Mouse (Mus musculus) A20 (cell line): Measurements from ENCODE around the gene Tsc22d2.
A peak's percentile ranks its signal among the peaks of the same experiment; 100 is the strongest.

Experiments
- DNase-seq: peaks from one replicate; pipeline ENCODE4 v3.0.0-alpha.2; 2011; ENCODE audit warnings: low read depth, low spot score

Tsc22d2 gene

DNA sequence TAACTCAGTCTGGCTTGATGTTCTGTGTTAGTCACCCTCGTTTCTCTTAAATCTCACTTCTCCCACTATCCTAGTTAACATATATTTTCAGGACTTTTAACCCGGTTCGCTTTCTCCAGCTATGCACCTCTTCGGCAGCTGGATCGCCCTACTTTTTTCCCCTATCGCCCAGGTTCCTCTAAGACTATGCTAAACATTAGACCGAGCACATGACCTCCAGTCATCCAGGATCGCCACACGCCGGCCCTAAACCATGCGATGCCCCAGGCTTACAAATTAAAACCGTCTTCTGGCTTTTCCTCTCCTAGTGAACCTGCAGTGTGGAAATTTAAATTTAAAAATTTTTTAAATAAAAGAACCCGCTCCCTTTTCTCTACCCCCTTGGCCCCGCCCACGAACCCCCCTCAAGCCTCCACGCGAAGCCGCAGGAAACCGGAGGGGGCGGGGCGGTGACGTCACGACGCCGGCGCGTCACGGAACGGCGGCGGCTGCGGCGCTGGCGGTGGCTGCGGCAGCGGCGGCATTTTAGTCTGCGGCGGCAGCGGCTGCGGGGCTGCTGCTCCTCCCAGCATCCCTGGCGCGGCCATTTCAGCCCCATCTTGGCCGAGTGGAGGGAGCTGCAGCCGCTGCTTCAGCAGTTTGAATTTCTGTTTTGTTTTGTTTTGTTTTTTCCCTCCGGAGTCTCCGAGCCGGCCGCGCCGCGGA, at the start of gene Tsc22d2:
TSS of gene Tsc22d2 (plus strand) at position 482 of the 705 bp plus-strand sequence.
- DNase-seq: peak; percentile 96

DNA sequence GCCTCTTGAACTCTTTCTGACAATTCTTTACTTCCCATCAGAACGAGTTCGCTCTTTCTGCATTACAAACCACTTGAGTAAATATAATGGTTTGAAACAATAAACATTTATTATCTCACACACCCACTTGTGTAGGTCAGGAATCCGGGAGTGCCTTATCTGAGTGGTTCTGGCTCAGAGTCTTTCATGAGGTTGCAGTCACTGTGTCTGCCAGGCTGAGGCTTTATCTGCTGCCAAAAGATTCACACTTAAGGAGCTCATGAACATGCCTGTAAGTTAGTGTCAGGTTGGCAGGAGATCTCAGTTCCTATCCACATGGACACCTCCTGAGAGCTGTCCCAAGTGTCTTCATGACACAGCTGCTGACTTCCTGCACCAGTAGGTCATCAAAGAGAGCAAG, 47.8 kb upstream of the Tsc22d2 start:
- no peak for DNase-seq

DNA sequence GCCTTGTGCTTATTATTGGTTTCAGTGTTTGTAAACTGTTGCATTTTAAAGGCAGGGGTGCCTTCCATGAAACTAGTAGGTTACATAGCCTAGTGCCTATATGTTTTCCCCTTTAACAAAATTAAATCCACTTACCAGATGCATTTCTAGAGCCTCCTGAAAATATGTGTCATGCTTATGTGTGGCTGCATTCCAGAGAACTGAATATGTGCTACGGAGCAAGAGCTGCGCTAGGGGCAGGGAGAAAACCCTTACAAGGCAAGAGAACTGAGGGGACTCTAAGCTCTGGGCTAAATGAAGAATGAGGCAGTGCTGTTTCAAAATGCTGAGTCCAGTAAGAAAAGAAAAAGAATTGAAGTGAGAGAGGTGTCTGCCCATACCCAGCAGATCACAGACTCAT, 43.7 kb upstream of the Tsc22d2 start:
- DNase-seq: no peak

DNA sequence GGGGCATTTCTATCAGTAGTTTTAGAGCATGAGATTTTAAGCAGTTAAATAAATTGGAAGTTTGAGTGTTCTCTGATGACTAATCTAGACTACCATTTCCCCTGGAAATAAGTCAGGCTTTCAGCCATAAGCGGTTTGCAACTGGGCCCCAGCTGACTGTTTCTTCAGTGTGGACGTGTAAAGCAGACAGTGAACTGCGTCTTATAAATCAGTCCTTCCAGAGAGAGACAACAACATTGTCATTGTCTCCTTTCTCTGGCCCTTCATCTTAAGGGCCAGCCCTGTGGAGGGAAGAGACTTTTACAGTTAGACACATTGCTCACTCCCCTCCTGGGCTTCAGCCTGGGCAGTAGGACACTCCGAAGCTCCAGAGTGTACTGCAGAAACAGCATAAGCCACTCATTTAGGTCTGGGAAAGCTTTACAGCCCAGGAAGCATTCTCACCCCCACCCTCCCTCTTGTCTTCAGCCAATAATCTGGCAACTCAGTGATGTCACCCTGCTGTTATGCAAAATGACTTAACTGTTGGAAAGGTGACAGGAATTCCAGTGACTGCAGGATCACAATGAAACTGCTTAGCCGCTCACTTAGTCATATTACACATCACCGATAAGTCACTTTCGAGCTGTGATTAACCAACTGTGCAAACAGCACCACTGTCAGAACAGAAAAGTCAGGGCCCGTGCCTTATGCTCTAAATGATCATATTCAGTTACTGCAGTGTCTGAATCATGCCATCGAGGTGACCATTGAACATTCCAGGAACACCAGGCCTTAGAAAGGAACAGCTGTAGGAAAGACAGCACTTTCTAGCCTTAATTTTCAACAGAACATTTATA, 42.2 kb upstream of the Tsc22d2 start:
- no peak for DNase-seq

DNA sequence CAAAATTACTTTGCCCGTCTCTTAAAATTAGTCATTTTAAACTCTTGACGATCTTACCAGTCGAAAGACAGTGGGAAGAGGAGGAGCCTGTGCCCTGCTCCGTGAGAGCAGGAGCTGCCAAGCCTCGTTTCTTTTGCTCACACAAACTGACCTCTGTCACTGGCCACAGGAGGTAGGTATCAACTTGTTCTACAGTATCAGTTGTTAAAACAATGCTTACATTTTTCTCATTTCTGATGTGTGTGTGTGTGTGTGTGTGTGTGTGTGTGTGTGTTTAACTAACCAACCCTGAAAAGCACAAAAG, 41.7 kb upstream of the Tsc22d2 start:
- DNase-seq: no peak

DNA sequence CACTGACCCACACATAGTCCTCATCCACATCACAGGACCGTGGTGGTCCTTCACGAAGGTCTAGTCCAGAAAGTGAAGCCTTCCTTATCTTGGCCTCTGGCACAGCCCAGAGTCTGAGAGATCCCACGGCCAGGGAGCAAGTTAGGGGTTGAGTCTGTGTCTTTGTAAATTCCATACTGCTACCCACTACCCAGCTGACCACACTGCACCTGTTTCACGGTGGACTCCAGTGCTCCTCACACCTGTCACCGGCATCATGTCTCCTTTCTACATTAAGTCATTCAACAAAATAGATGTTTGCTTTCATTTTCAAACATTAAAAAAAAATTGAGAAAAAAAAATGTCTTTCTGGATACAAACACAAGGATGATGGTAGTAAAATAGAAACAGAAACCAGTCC, 40.2 kb upstream of the Tsc22d2 start:
- no peak for DNase-seq

DNA sequence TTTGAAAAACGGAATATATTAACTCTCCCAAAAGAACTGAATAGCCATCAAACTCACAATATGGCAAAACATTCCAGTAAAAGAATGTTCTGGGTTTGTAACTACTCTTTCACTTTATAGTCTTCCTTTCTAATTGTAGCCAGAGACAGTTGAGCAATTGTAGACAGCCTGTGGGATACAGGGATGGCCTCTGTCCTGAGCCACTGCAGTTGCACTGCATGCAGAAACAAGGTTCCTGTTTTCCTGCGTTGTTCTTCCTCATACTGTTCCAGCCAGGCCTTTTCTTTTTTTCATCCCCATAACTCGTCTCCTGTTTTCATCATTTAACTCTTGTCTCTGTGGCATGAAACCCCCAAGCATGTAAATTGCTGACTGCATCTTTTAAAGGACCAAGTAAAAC, 37.8 kb upstream of the Tsc22d2 start:
- DNase-seq: no peak

DNA sequence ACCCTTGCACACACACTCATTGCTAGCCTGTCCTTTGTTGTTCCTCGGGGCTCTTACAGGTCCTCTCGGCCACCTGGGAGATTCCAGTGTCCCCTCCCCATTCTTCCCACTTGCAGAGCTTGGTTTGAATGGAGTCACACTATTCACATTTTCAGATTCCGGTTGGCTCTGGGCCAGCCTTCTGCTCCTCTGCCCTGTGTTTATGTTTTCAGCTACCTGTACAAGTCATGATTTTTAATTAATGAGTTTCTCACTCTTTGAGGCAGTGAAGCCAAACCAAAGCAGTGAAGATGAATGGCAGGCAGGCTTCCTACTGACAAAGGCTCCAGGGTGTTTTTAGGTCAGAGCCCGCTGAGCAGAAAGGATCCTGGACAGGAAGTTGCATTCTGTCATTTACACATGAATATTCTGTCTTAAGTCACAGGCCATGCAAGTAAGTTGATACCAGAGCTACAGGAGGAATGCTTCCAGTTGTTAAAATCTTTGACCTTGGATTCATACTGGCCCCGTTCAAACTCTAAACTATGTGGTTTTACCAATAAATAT, 36.9 kb upstream of the Tsc22d2 start:
- no peak for DNase-seq

DNA sequence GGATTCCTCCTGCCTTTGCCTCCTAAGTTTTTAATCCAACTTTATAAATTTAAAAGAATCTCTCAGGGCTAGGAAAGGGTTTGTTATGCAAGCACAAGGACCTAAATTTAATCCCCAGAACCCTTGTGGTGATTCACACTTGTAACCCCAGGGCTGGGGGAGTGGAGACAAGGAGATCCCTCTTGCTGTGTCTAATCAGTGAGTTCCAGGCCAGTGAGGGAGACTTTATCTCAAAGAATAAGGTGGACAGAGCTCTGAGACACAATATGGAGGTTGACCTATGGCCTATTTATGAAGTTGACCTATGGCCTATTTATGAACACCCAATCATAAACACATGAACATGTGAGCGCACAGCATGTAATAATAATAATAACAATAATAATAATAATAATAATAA, 31.8 kb upstream of the Tsc22d2 start:
- DNase-seq: no peak

DNA sequence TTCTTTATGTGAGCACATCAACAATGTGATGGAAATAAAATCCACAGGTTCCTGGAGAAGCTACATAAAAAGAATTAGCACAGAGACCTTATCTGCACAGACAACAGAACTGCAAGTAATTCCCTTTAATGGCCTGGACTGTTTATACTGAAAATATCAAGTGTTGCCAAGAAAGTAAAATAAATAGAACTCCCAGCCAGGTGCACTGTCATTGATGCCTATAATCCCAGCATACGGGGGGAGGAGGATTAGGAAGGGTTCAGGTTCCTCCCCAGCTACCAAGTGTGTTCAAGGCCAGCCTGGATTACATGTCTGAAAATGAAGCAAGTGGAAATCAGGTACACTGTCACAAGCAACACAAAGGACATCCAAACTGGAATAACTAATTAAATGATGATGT, 29.5 kb upstream of the Tsc22d2 start:
- DNase-seq: no peak

DNA sequence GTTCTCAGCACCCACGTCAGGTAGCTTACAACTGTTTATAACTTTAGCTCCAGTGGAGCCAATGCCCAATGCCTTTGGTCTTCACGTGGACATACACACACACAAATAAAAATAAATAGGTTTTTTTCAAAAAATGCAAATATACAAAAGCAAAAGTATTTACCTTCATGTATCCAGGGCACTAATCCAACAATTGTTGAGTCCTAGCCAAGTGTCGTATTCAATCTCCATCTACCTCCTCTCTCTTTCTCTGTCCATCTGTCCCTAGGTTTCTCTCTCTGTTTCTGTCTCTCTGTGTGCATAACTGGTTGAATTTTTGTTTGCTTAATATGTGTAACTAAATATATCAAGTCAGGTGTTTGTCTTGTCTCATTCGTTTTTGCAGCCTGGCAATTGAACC, 25.8 kb upstream of the Tsc22d2 start:
- no peak for DNase-seq

DNA sequence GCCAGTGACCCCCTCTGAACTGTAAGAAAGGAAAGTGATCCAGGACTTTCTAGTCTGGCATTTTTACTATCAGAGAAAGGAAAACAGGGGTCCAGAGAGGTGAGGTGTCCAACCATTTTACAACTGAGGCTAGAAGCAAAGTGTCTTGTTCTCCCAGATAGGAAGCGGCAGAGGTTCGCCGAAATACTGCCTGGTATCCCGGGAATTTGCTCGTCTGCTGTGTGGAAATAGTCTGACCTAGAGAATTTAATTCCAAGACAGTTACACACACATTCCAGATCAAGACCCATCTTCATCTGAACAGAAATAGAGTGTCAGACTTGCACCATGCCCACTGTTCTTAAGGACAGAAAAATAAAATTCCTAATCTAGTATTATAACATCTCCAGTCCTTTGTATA, 16.0 kb upstream of the Tsc22d2 start:
- no peak for DNase-seq

DNA sequence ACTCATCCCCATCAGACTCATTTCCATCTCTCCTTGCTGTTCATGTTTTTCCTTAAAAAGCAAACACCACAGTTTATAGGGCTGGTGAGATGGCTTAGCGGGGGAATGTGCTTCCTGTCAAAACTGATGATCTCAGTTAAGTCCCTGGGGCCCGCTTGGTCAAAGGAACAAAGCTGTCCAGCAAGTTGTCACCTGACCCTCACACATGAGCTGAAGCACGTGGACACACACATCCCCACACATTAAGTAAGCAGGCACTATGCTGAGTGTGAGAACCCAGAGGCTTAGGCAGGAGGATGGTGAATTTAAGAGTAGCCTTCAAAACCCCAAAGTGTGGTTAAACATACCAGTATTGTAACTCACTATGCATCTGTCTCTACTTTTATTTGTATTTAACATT, 14.6 kb upstream of the Tsc22d2 start:
- no peak for DNase-seq

DNA sequence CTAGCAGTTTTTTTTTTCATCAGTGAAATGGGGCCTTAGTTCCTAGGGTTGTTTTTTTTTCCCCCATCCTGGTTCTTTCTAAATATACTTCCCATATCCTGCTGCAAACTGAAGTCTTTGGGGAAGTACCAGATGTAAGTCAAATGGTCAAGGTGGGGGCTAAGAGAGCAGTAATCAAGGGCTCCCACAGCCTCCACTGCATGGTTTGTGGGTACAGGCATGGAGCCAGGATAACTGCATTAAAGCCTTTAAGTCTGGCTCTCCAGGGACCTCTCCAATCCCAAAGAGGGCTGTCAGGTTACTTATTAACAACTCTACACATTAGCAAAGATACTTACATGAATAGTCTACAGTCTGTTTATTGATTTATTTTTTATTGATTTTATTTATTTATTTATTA, 2.8 kb upstream of the Tsc22d2 start:
- no peak for DNase-seq

DNA sequence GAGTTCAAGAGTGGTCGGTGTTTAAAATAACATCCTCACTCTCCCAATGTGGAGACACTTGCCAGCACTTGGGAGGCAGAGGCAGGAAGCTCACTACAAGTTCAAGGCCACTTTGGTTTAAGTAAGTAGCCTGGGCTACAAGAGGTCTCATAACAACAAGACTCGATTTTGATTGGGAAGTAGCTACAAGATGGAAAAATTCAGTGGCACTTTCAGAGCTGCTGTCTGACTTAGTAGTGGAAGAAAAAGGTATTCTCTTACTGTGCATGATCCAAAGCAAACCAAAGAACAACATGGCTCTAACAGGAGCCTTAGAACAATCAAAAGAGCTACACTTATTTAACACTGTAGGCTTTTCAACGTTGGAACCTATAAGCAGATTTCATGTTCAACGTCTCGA, 844 bp upstream of the Tsc22d2 start:
- peak; percentile 60 for DNase-seq

DNA sequence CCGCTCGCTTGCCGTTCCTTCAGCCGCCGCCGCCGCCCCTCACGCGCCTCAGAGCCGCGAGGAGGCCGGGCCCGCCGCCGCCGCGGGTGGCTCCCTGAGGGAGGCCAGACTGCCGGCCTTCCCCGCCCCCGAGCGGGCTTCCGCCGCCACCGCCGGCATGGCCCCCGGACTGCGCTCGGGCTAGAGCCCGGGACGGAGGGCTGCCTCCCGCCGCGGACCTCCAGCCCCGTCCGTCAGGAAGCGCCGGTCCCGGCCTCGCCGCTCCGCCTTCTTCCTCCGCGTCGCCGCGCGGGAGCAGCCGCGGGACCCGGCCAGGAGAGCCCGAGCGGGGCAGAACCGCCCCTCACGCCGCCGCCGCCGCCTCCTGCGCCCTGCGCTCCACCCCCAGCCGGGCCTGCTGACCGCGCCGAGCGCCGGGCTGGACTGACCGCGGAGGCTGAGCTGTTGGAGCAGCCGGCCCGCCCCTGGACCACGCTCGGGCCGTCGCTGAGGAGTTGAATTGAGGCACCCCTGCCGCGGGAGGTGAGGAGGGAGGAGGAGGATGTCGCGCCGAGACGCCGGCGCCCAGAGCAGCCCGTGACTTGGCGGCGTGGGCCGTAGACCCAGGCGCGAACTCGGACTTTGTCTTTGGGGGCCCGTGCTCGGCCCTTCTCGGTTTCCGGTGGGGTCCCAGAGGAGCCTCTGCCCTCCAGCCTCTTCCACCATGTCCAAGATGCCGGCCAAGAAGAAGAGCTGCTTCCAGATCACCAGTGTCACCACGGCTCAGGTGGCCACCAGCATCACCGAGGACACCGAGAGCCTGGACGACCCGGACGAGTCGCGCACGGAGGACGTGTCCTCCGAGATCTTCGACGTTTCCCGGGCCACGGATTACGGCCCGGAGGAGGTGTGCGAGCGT, 720 bp downstream of the Tsc22d2 start:
- peak; percentile 74 for DNase-seq

DNA sequence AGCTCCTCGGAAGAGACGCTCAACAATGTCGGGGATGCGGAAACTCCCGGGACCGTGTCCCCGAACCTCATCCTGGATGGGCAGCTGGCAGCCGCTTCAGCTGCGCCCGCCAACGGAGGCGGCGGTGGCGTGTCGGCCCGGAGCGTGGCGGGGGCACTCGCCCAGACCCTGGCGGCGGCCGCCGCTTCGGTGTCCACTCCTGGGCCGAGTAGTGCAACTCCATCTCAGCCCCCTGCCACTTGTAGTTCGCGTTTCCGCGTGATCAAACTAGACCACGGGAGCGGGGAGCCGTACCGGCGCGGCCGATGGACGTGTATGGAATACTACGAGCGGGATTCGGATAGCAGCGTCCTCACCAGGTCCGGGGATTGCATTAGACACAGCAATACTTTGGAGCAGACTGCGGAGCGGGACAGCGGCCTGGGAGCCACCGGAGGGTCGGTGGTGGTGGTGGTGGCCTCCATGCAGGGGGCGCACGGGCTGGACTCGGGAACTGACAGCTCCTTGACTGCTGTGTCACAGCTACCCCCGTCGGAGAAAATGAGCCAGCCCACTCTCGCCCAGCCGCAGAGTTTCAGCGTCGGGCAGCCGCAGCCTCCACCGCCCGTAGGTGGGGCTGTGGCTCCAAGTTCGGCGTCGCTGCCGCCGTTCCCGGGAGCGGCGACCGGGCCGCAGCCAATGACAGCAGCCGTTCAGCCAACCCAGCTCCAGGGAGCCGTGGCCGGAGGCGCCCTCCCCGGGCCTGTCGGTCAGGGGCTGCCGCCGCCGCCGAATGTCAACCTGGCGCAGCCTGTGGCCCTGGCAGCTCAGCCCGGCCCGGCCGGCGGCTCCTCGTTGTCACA, 1.6 kb downstream of the Tsc22d2 start:
- DNase-seq: peak; percentile 91

DNA sequence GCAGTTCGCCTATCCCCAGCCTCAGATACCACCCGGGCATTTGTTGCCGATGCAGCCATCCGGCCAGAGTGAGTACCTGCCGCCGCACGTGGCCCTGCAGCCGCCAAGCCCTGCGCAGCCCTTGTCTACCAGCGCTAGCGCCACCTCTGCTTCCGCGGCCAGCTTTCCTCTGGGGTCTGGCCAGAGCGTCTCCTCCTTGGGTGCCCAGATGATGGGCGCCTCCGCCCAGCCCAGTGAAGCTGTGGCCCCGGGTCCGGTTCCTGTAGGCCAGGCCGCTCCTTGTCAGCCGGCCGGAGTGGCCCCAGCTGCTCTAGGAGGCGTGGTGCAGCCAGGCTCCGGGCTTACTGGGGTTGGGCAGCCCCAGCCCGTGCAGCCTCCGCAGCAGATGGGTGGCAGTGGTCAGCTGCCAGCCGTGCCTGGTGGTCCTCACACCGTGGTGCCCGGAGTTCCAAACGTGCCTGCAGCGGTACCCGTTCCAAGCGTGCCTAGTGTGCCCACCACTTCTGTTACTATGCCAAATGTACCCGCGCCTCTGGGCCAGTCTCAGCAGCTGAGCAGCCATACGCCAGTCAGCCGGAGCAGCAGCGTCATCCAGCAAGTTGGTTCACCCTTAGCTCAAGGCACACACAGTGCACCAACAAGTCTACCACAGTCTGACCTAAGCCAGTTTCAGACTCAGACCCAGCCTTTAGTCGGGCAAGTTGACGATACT, 2.4 kb downstream of the Tsc22d2 start:
- DNase-seq: peak; percentile 81

DNA sequence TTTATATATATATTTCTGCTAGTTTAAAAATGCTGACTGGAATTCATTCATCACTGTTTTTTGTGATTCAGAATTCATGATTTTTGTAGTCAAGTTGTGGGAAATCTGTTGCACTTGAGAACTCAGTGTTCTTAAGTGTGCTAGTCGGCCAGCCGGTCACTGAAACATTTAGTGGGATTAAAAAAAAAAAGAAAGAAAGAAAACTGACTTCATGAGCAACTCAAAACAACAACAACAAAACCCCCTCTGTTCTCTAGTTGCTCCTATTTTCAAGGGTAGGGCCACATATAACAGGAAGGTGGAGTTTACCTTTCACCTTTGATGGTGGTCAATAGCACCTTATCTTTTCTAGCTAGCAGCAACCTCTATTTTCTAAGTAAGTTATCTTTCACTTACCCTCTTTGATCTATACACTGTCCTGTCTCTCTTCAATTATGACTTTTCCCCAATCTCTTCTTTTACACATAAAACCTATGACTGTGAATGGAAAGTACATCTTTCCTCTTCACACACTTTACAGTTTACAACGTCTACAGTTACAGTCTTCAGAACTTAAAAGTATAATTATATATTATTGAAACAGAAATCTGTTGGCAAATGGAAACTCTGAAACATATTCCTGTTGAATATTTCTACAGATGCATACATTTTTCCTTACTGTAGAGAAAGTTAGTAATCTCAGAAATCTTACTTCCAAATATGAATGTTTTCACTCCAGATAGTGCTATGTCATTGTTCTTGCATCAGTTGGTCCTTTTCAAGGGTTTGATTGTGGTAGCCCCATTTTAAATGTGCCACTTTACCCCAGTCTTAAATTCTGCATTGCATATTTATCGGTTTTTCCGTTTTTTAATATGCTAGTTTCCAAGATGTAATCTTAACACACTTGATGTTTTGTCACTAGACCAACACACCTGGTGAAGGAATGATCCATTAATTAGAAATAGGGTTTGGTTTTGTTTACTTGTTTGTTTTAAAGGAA, 4.5 kb downstream of the Tsc22d2 start:
- DNase-seq: peak; percentile 53
